Mouse (Mus musculus) liver, postnatal 0 days (tissue): Measurements from ENCODE around the gene AL731706.1. TPM values are rescaled to one million over a fixed set of nuclear protein-coding genes. Genes with fewer than 3 reads are reported as not detected.

Source experiments
- ATAC-seq: fragments of 200-750 bp; cut with Nextera tagmentation; 2 replicates; pipeline ENCODE4 v1.8.0; 2017; ENCODE audit warnings: mild to moderate bottlenecking, moderate library complexity
- DNase-seq: peaks from one replicate; pipeline ENCODE4 v3.0.0-alpha.2; 2016
- H3K27ac ChIP-seq: fragments of 300-500 bp; sonication (generic); 2 replicates; pipeline ENCODE4 v1.5.1; 2014; ENCODE audit warnings: antibody characterized with exemption, moderate library complexity, mild to moderate bottlenecking, low read depth
- H3K27me3 ChIP-seq: fragments of 300-500 bp; sonication (generic); 2 replicates; pipeline ENCODE4 v1.6.1; 2014; ENCODE audit warnings: low read length, control low read depth, mixed read lengths; ENCODE audit not compliant: insufficient read depth
- H3K36me3 ChIP-seq: fragments of 300-500 bp; sonication (generic); replicated peaks from 2 replicates; pipeline ENCODE4 v1.6.1; 2014; ENCODE audit warnings: mild to moderate bottlenecking, control low read depth, low read length, moderate library complexity, mixed read lengths; ENCODE audit not compliant: insufficient read depth
- H3K4me1 ChIP-seq: fragments of 300-500 bp; sonication (generic); 2 replicates; pipeline ENCODE4 v1.6.1; 2014; ENCODE audit warnings: antibody characterized with exemption, mild to moderate bottlenecking, control low read depth; ENCODE audit not compliant: insufficient read depth
- H3K4me2 ChIP-seq: fragments of 300-500 bp; sonication (generic); 2 replicates; pipeline ENCODE4 v1.6.1; 2014; ENCODE audit warnings: low read depth, mild to moderate bottlenecking, low read length, moderate library complexity, mixed read lengths
- H3K4me3 ChIP-seq: fragments of 300-500 bp; sonication (generic); 2 replicates; pipeline ENCODE4 v1.5.1; 2014; ENCODE audit warnings: low read depth, low read length
- H3K9ac ChIP-seq: fragments of 300-500 bp; sonication (generic); replicated peaks from 2 replicates; pipeline ENCODE4 v1.6.1; 2014; ENCODE audit warnings: mild to moderate bottlenecking, moderate library complexity
- H3K9me3 ChIP-seq: fragments of 300-500 bp; sonication (generic); 2 replicates; pipeline ENCODE4 v1.6.1; 2016; ENCODE audit warnings: mild to moderate bottlenecking, control low read depth, low read length, mixed read lengths
- CTCF ChIP-seq: sonication (generic); IDR thresholded peaks from 2 replicates; pipeline ENCODE4 v1.5.1; 2016; ENCODE audit warnings: antibody characterized with exemption, low read depth
- EP300 ChIP-seq: IDR thresholded peaks from 2 replicates; pipeline ENCODE4 v1.6.1; 2016; ENCODE audit warnings: antibody characterized with exemption, low read depth, mild to moderate bottlenecking
- WGBS: fragments of 180-500 bp; shearing (Covaris S2); extraction: QIAGEN DNeasy Blood & Tissue Kit; methylation state at CpG from one replicate; pipeline ENCODE4 v1.1.7; 2014; ENCODE audit not compliant: insufficient replicate concordance; 5-methylcytosine and 5-hydroxymethylcytosine counted together
- polyA plus RNA-seq: library from polyadenylated mRNA; unstranded; fragments of >200 nt; fragmentation: Nextera tagmentation; extraction: Ambion mirVana; gene quantifications from 2 replicates; pipeline ENCODE4 v1.2.1, GENCODE M21; 2015

The AL731706.1 gene
- polyA plus RNA-seq, 1 experiment from 2014 or later: 22.2 TPM

DNA sequence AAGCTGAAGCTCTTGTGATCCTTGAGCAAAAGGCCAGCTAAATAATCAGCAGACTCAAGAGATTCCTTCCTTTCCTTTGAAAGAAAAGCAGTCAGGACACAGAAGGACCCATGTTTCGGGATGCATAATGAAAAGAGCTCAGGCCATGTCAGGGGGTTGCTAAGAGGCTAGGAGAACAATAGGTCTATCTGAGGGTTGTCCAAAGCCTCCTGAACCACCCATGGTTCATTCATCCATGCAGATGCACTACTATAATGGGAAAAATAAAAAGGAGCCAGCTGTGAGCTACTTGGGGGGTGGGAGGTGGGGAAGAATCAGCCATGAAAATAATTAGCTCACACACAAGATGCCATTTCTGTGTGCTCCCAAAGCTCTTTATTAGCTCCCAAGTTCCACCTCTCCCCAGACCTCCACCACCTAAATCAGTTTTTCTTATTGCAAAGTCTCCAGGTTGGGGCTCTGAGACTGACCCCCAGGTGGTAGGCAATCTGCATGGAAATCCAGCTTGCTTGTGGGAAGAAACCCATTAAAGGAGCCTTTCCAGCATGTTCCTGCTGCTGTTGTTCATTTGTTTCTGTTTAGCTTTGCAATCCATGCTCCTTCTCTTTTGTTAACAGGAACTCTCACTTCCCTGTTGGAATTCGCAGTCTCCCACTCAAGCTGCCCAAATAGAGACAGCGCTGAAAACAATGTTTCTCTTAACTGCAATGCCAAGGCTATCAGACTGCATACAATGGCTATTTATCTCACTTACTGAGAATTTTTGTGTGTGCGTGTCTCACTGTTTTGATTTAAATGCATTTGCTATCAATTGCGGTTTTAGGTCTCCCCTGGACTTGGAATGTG lies 36.4 kb downstream of the AL731706.1 start:
- ATAC-seq (no peak), DNase-seq (no peak)
- no peak overlapping the region for H3K4me3 ChIP-seq
- no peaks in the 10 kb centered on the region for H3K4me1 ChIP-seq
- H3K9ac ChIP-seq: no peak overlapping the region
- no peaks in the 10 kb centered on the region for H3K27me3 ChIP-seq
- 50% methylated on average over 5 of the region's 5 CpGs for WGBS
- no peak for TF ChIP-seq CTCF
- TF ChIP-seq EP300: no peak
- no peak overlapping the region for H3K27ac ChIP-seq
- no peaks in the 10 kb centered on the region for H3K36me3 ChIP-seq
- H3K9me3 ChIP-seq: no peaks in the 10 kb centered on the region
- H3K4me2 ChIP-seq: no peak overlapping the region

DNA sequence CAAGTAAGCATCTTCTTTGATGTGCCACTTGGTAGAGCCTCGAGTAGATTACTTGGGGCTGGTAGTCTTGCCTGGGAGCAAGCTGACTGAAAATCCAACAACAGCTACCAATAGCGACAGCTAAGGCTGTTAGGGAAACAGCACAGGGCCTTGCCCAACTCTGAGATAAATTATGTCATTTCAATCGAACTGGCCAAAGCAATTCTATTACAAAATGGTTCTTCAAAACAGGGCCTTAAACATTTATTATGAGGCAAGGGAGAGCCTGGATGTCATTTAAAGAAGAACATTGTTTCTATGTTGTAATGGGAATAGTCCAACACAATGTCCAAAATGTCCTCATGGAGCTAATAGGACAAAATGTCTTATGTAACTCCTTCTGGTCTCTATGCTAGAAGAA lies 40.8 kb downstream of the AL731706.1 start:
- 57% methylated on average over 3 of the region's 3 CpGs for WGBS
- TF ChIP-seq EP300 (no peak), CTCF (no peak)
- no peak overlapping the region for H3K4me3 ChIP-seq
- H3K4me2 ChIP-seq: no peak overlapping the region
- no peaks in the 10 kb centered on the region for H3K36me3 ChIP-seq
- no peaks in the 10 kb centered on the region for H3K9me3 ChIP-seq
- no peak overlapping the region for H3K9ac ChIP-seq
- H3K4me1 ChIP-seq: no peaks in the 10 kb centered on the region
- H3K27ac ChIP-seq: no peak overlapping the region
- DNase-seq: no peak
- ATAC-seq: no peak
- no peaks in the 10 kb centered on the region for H3K27me3 ChIP-seq

DNA sequence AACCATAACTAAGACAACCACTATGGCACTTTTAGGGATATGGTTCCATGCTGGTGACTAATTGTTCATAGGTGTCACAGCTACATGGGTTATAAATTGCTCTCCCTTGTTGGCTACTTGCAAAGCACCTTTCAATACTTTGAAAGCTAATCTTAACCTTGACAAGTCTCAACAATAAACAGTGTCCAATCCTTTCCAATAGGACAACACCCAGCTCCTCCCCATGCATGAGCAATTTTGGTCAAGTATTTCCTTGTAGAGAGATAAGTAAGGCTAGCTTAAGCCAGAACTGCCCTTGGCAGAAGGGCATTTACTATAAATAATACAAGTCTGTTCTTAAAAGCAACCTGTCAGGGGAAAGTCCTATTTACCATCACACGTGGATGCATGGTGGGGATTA lies 53.2 kb downstream of the AL731706.1 start:
- WGBS: 50% methylated on average over 1 of the region's 1 CpGs
- Histone ChIP-seq H3K4me3 (no peak overlapping the region), H3K4me1 (no peaks in the 10 kb centered on the region), H3K27ac (no peak overlapping the region), H3K4me2 (no peak overlapping the region), H3K36me3 (no peaks in the 10 kb centered on the region), H3K9ac (no peak overlapping the region), H3K27me3 (no peaks in the 10 kb centered on the region), H3K9me3 (no peaks in the 10 kb centered on the region)
- no peak for TF ChIP-seq CTCF
- no peak for TF ChIP-seq EP300
- ATAC-seq (no peak), DNase-seq (no peak)

DNA sequence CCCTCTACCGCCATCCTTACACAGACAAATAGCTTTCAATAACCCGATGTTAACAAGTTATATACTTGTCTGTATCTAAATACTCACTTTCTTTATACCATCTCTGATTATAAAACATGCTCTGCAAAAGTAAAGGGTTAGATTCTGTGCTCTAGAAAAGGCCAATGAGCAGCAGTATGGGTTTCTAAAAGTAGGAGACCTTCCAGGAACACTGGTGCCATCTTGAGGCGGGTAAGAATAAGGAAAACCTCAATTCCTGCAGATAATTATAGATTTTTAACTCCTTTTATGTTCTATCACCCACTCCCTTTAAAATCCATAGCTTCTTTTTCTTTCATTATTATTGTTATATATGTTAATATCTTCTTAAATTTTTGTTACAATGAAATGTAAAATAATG lies 55.3 kb downstream of the AL731706.1 start:
- DNase-seq (no peak), ATAC-seq (no peak)
- Histone ChIP-seq H3K9me3 (no peaks in the 10 kb centered on the region), H3K27ac (no peak overlapping the region), H3K4me3 (no peak overlapping the region), H3K4me2 (no peak overlapping the region), H3K4me1 (no peaks in the 10 kb centered on the region), H3K9ac (no peak overlapping the region), H3K27me3 (no peaks in the 10 kb centered on the region), H3K36me3 (no peaks in the 10 kb centered on the region)
- no peak for TF ChIP-seq EP300
- TF ChIP-seq CTCF: no peak
- WGBS: 64% methylated on average over 3 of the region's 3 CpGs

DNA sequence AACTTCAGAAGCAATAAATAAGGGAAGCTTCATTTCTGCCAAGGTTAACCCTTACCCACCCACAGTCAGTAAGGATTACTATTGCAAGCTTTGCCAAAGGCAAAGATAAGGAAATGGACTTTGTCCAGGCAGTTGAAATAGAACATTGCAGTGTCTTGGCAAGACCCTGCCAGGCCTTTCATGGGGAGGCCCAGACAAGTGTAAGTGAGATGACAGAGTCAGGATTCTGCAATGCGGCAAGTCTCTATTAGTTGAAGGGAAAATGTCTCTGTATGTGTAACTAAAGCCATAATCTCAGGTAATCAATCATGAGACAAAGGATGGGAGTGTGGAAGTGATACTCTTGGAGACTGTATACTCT lies 56.5 kb downstream of the AL731706.1 start:
- 95% methylated on average over 1 of the region's 1 CpGs for WGBS
- no peak overlapping the region for H3K4me2 ChIP-seq
- H3K4me1 ChIP-seq: no peaks in the 10 kb centered on the region
- no peak overlapping the region for H3K27ac ChIP-seq
- H3K4me3 ChIP-seq: no peak overlapping the region
- DNase-seq: no peak
- no peaks in the 10 kb centered on the region for H3K36me3 ChIP-seq
- no peak for ATAC-seq
- H3K27me3 ChIP-seq: no peaks in the 10 kb centered on the region
- H3K9ac ChIP-seq: no peak overlapping the region
- no peaks in the 10 kb centered on the region for H3K9me3 ChIP-seq
- TF ChIP-seq EP300: no peak

DNA sequence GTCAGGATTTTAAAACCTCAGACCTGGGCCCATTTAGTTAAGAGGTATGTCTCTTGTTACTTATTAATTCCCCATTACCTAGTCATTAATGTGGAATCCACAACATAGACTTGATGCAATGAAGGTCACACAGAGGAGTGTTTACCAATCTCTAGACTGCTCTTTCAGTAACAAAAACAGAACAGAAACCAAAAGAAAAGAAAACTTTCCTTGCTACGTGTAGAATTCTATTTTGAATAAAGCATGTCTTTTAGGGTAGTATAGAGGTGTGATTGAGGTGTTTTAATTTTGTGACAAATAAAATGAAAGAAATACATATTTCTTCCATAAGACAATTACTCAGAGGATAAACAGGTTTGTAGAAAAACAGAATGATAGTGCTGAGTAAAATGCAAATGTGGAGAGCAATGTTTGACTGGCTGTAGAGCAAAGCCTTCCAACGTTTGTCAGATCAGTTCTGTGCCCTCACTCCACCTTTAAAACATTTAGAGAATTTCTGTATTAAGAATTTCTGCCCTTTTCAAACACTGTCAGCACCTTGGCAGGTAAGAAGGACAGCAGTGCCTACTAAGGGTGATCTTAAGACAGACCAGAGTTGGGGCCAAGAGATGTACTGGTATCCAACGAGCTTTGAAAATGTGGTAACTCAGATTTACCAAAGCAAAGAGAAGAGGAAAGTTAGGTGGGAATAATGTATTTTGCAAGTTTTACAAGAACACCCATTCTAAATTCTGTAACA lies 57.0 kb downstream of the AL731706.1 start:
- H3K27ac ChIP-seq: no peak overlapping the region

More for the DNA sequence above, 57.0 kb downstream of the AL731706.1 start:
- DNase-seq (no peak), ATAC-seq (no peak)
- H3K27me3 ChIP-seq: no peaks in the 10 kb centered on the region
- TF ChIP-seq EP300 (no peak), CTCF (no peak)
- no peaks in the 10 kb centered on the region for H3K36me3 ChIP-seq
- H3K4me3 ChIP-seq: no peak overlapping the region
- H3K4me1 ChIP-seq: no peaks in the 10 kb centered on the region
- no peaks in the 10 kb centered on the region for H3K9me3 ChIP-seq
- WGBS: 70% methylated on average over 3 of the region's 3 CpGs
- H3K4me2 ChIP-seq: no peak overlapping the region
- H3K9ac ChIP-seq: no peak overlapping the region
